Mouse (Mus musculus) MEL (cell line): ENCODE data around the gene Palmd. TPM values are rescaled to one million over a fixed set of nuclear protein-coding genes. Genes with fewer than 3 reads are reported as not detected.

Experiments
- DNase-seq: peaks from one replicate; pipeline ENCODE4 v3.0.0; 2011; ENCODE audit warnings: low read depth, low spot score
- H3K27ac ChIP-seq: 2 replicates; pipeline ENCODE4 v1.5.1; 2012; ENCODE audit warnings: low read depth, mild to moderate bottlenecking, control low read depth, low read length, moderate library complexity; ENCODE audit not compliant: control insufficient read depth
- H3K27me3 ChIP-seq, 2 experiments: fragments of 150-350 bp in 1 of 2; sonication (generic) in 1 of 2; 2 replicates each; pipeline ENCODE4 v1.6.1; 2012; ENCODE audit warnings: low read length in 2 of 2, mild to moderate bottlenecking in 2 of 2, improper control_type of control experiment in 1 of 2, moderate library complexity in 1 of 2; ENCODE audit not compliant: insufficient read depth in 2 of 2, control insufficient read depth in 1 of 2
- H3K36me3 ChIP-seq, 2 experiments: 2 replicates each; pipeline ENCODE4 v1.6.1; 2012 to 2014; ENCODE audit warnings: low read length in 2 of 2, improper control_type of control experiment in 1 of 2, inconsistent platforms in 1 of 2, mild to moderate bottlenecking in 1 of 2; ENCODE audit not compliant: insufficient read depth in 2 of 2, control insufficient read depth in 1 of 2
- H3K4me1 ChIP-seq, 2 experiments: fragments of 150-350 bp in 1 of 2; sonication (generic) in 1 of 2; 2 replicates each; pipeline ENCODE4 v1.6.1; 2012; ENCODE audit warnings: low read length in 2 of 2, improper control_type of control experiment in 1 of 2, mild to moderate bottlenecking in 1 of 2; ENCODE audit not compliant: insufficient read depth in 2 of 2, control insufficient read depth in 1 of 2
- H3K4me3 ChIP-seq, 2 experiments: fragments of 150-350 bp in 1 of 2; sonication (generic) in 1 of 2; 2 replicates each; pipeline ENCODE4 v1.5.1; 2012; ENCODE audit warnings: low read depth in 2 of 2, low read length in 2 of 2, mild to moderate bottlenecking in 2 of 2, moderate library complexity in 2 of 2, control low read depth in 1 of 2, improper control_type of control experiment in 1 of 2; ENCODE audit not compliant: control insufficient read depth in 1 of 2, insufficient read depth in 1 of 2
- H3K79me2 ChIP-seq: 2 replicates; pipeline ENCODE4 v1.6.1; 2012; ENCODE audit warnings: mild to moderate bottlenecking, low read length, moderate library complexity; ENCODE audit not compliant: control insufficient read depth, poor library complexity, insufficient read depth
- H3K9ac ChIP-seq: 2 replicates; pipeline ENCODE4 v1.6.1; 2012; ENCODE audit warnings: low read depth, mild to moderate bottlenecking, control low read depth, low read length, moderate library complexity; ENCODE audit not compliant: control insufficient read depth, poor library complexity, severe bottlenecking
- H3K9me3 ChIP-seq: fragments of 150-350 bp; sonication (generic); replicated peaks from 2 replicates; pipeline ENCODE4 v1.6.1; 2012; ENCODE audit warnings: mild to moderate bottlenecking, low read length, improper control_type of control experiment, moderate library complexity; ENCODE audit not compliant: insufficient read depth
- BHLHE40 ChIP-seq: IDR thresholded peaks from 2 replicates; pipeline ENCODE4 v1.6.1; 2012; ENCODE audit warnings: low read depth, mild to moderate bottlenecking, inconsistent platforms, low read length, improper control_type of control experiment, borderline replicate concordance
- E2F4 ChIP-seq: IDR thresholded peaks from 2 replicates; pipeline ENCODE4 v1.6.1; 2011; ENCODE audit warnings: low read depth, low read length, improper control_type of control experiment, borderline replicate concordance
- ELF1 ChIP-seq: IDR thresholded peaks from 2 replicates; pipeline ENCODE4 v1.6.1; 2014; ENCODE audit warnings: low read depth, mild to moderate bottlenecking, inconsistent platforms, low read length, improper control_type of control experiment, moderate library complexity
- EP300 ChIP-seq, 2 experiments: IDR thresholded peaks; 2 replicates each; pipeline ENCODE4 v1.6.1; 2011; ENCODE audit warnings: improper control_type of control experiment in 2 of 2, low read length in 2 of 2, low read depth in 1 of 2, mild to moderate bottlenecking in 1 of 2
- GATA1 ChIP-seq: IDR thresholded peaks from 2 replicates; pipeline ENCODE4 v1.6.1; 2011; ENCODE audit warnings: low read depth, low read length, improper control_type of control experiment
- HCFC1 ChIP-seq: IDR thresholded peaks from 2 replicates; pipeline ENCODE4 v1.6.1; 2012; ENCODE audit warnings: low read depth, mild to moderate bottlenecking, inconsistent platforms, low read length, improper control_type of control experiment, moderate library complexity
- MEF2A ChIP-seq: IDR thresholded peaks from 2 replicates; pipeline ENCODE4 v1.6.1; 2014; ENCODE audit warnings: low read depth, mild to moderate bottlenecking, inconsistent platforms, low read length, improper control_type of control experiment; ENCODE audit not compliant: poor library complexity, insufficient replicate concordance, severe bottlenecking; ENCODE audit errors: extremely low read depth
- MXI1 ChIP-seq: IDR thresholded peaks from 2 replicates; pipeline ENCODE4 v1.6.1; 2011; ENCODE audit warnings: mild to moderate bottlenecking, low read depth, low read length, improper control_type of control experiment
- MYB ChIP-seq: IDR thresholded peaks from 2 replicates; pipeline ENCODE4 v1.6.1; 2011; ENCODE audit warnings: mild to moderate bottlenecking, low read depth, low read length, improper control_type of control experiment
- MYC ChIP-seq: IDR thresholded peaks from 2 replicates; pipeline ENCODE4 v1.6.1; 2011; ENCODE audit warnings: low read depth, mild to moderate bottlenecking, low read length, improper control_type of control experiment, moderate library complexity
- NELFE ChIP-seq: IDR thresholded peaks from 2 replicates; pipeline ENCODE4 v1.6.1; 2011; ENCODE audit warnings: low read depth, low read length, improper control_type of control experiment
- POLR2A ChIP-seq, 2 experiments: IDR thresholded peaks; 2 replicates each; pipeline ENCODE4 v1.6.1; 2011 to 2012; ENCODE audit warnings: low read length in 2 of 2, mild to moderate bottlenecking in 2 of 2, control low read depth in 1 of 2, improper control_type of control experiment in 1 of 2, low read depth in 1 of 2, moderate library complexity in 1 of 2; ENCODE audit not compliant: control insufficient read depth in 1 of 2, insufficient read depth in 1 of 2, poor library complexity in 1 of 2
- POLR2AphosphoS2 ChIP-seq: IDR thresholded peaks from 2 replicates; pipeline ENCODE4 v1.6.1; 2011; ENCODE audit warnings: low read length, improper control_type of control experiment
- POLR2AphosphoS5 ChIP-seq: IDR thresholded peaks from 2 replicates; pipeline ENCODE4 v1.6.1; 2012; ENCODE audit warnings: low read depth, borderline replicate concordance, mild to moderate bottlenecking, inconsistent platforms, low read length, moderate library complexity, mixed read lengths
- SMC3 ChIP-seq: IDR thresholded peaks from 2 replicates; pipeline ENCODE4 v1.6.1; 2011; ENCODE audit warnings: low read depth, low read length, improper control_type of control experiment
- TAL1 ChIP-seq: IDR thresholded peaks from 2 replicates; pipeline ENCODE4 v1.6.1; 2012; ENCODE audit warnings: mild to moderate bottlenecking, inconsistent platforms, low read length, moderate library complexity, mixed read lengths
- TBP ChIP-seq: IDR thresholded peaks from 2 replicates; pipeline ENCODE4 v1.8.0; 2011; ENCODE audit warnings: low read depth, low read length, improper control_type of control experiment
- TCF12 ChIP-seq: IDR thresholded peaks from 2 replicates; pipeline ENCODE4 v1.6.1; 2014; ENCODE audit warnings: low read depth, mild to moderate bottlenecking, inconsistent platforms, low read length, improper control_type of control experiment, moderate library complexity
- USF1 ChIP-seq: IDR thresholded peaks from 2 replicates; pipeline ENCODE4 v1.6.1; 2014; ENCODE audit warnings: low read depth, mild to moderate bottlenecking, inconsistent platforms, low read length, improper control_type of control experiment, moderate library complexity
- ZC3H11A ChIP-seq: IDR thresholded peaks from 2 replicates; pipeline ENCODE4 v1.6.1; 2012; ENCODE audit warnings: low read depth, mild to moderate bottlenecking, inconsistent platforms, low read length, improper control_type of control experiment
- ZMIZ1 ChIP-seq: IDR thresholded peaks from 2 replicates; pipeline ENCODE4 v1.6.1; 2012; ENCODE audit warnings: low read depth, mild to moderate bottlenecking, inconsistent platforms, low read length, improper control_type of control experiment, moderate library complexity
- polyA plus RNA-seq, 2 experiments: library from polyadenylated mRNA; stranded (reverse) in 1 of 2; unstranded in 1 of 2; fragments of >175 nt in 1 of 2; fragments of >200 nt in 1 of 2; gene quantifications; 2 replicates each; pipeline versions ENCODE4 v1.2.1 to v1.2.4; 2012; ENCODE audit warnings: low replicate concordance in 2 of 2, low read depth in 1 of 2; ENCODE audit not compliant: insufficient read length in 2 of 2, insufficient read depth in 1 of 2, missing spikeins in 1 of 2
- total RNA-seq: library from RNA; depleted of rRNA; stranded (reverse); fragments of 300-350 nt; gene quantifications from 2 replicates; pipeline ENCODE4 v1.2.3, GENCODE M21; 2012

The Palmd gene
- total and polyA plus RNA-seq, 3 experiments: 0.08 TPM; not detected in 2

DNA sequence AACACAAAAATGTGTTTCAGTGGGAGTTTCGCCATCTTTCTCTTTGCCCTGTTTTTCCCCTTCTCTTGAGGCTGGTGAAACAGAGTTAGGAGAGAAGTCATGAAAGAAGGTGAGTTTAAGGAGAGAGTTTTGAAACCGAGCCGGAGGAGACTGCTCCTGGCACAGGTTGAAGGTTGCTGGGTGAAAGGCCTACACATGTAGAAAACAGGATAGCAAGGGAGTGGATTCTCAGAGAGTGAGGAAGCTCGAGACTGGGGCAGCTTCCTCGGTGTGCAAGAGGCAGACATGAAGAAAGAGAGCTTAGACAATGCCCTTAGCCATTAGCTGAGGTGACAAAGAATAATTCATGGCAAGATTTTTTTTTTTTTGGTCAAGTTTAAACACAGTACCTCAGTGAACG is 15.4 kb downstream of the Palmd start:
- H3K4me1 ChIP-seq: no peaks in the 10 kb centered on the region
- no peaks in the 10 kb centered on the region for H3K36me3 ChIP-seq
- TF ChIP-seq E2F4 (no peak), MEF2A (no peak), EP300 (IDR thresholded peaks at IDR 0.05; ENCODE audit: low read depth in 1 of 2, low read length in 2 of 2) (no peak), TAL1 (no peak), ELF1 (no peak), POLR2AphosphoS2 (no peak), TCF12 (no peak), SMC3 (no peak), MXI1 (no peak)
- TF ChIP-seq, all 39 proteins: peak for 0
- Histone ChIP-seq H3K9me3 (no peaks in the 10 kb centered on the region), H3K4me3 (no peak overlapping the region), H3K27ac (no peak overlapping the region), H3K27me3 (peaks cover 2 to 4% of the 10 kb centered on the region in 2 experiments), H3K79me2 (no peaks in the 10 kb centered on the region), H3K9ac (no peak overlapping the region)
- DNase-seq: no peak

GRCm38 (mm10) chr3:116952242-116952899 is 16.4 kb downstream of the Palmd start:
- Histone ChIP-seq H3K36me3 (no peaks in the 10 kb centered on the region), H3K4me1 (no peaks in the 10 kb centered on the region), H3K79me2 (no peaks in the 10 kb centered on the region), H3K9ac (no peak overlapping the region), H3K9me3 (no peaks in the 10 kb centered on the region), H3K4me3 (no peak overlapping the region), H3K27ac (no peak overlapping the region), H3K27me3 (peaks cover 0 to 4% of the 10 kb centered on the region in 2 experiments)
- TF ChIP-seq POLR2AphosphoS2: no peak
- no peak for TF ChIP-seq BHLHE40
- TF ChIP-seq ELF1: no peak
- TF ChIP-seq MXI1: no peak
- TF ChIP-seq SMC3: no peak
- TF ChIP-seq ZMIZ1: no peak
- DNase-seq: no peak

DNA sequence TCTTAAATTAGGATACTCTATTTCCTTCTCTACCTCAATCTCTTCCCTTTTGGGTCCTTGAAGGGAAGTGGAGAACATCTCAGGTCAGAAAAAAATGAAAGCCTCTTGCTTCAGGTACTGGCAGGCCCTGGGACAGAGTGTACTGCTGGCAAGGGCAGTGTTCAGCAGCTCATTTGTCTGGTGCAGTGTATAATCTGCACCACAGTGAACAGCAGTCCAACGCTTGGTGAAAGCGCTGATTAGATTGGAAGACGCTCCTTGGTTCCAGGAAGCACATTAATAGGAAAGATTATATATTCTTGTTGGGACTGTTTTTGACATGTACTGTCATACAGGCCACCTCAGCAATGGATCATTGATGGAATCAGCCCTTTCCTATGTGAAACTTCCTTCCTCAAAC is 17.3 kb downstream of the Palmd start:
- H3K9ac ChIP-seq: no peak overlapping the region
- TF ChIP-seq GATA1: no peak
- TF ChIP-seq MYB: no peak
- no peak for TF ChIP-seq ELF1
- TF ChIP-seq POLR2AphosphoS5: no peak
- no peak for TF ChIP-seq TBP
- no peak for TF ChIP-seq NELFE
- no peak for TF ChIP-seq TCF12
- TF ChIP-seq ZC3H11A: no peak
- TF ChIP-seq BHLHE40: no peak
- no peak for TF ChIP-seq USF1
- no peak for TF ChIP-seq POLR2AphosphoS2
- TF ChIP-seq ZMIZ1: no peak
- TF ChIP-seq MYC: no peak
- no peak for TF ChIP-seq HCFC1
- no peak for TF ChIP-seq POLR2A (IDR thresholded peaks at IDR 0.05; ENCODE audit: control insufficient read depth in 1 of 2, insufficient read depth in 1 of 2, low read depth in 1 of 2, low read length in 2 of 2, poor library complexity in 1 of 2)
- H3K9me3 ChIP-seq: no peaks in the 10 kb centered on the region
- no peaks in the 10 kb centered on the region for H3K4me1 ChIP-seq
- no peak overlapping the region for H3K4me3 ChIP-seq
- H3K27ac ChIP-seq: no peak overlapping the region
- peaks cover 0 to 4% of the 10 kb centered on the region in 2 experiments; a peak in 3 of 4 replicates for H3K27me3 ChIP-seq
- DNase-seq: no peak
- no peaks in the 10 kb centered on the region for H3K36me3 ChIP-seq
- no peaks in the 10 kb centered on the region for H3K79me2 ChIP-seq
